Mouse (Mus musculus): ENCODE results near the gene Ice2. TPM values are rescaled to one million over a fixed set of nuclear protein-coding genes. Genes with fewer than 3 reads are reported as not detected.

Ice2 gene
- 7.5 TPM for polyA plus RNA-seq (2015; fragmentation: Illumina TruSeq; extraction: RNeasy Lipid Tissue Mini Kit (QIAGEN cat#74804); ENCODE audit: low read depth, low replicate concordance)

GRCm38 (mm10) chr9:69397760-69398452 is at the start of gene Ice2:
Gene Ice2 (plus strand): TSS chr9:69397906.

GRCm38 (mm10) chr9:69453066-69453900 is 55.6 kb downstream of the Ice2 start, which contains the start of gene Anxa2:
Gene Anxa2 (plus strand): TSS chr9:69453620.

Other genes starting within 250 kb of the Ice2 start
- gene Anxa2, start 55.7 kb downstream of the Ice2 start, polyA plus RNA-seq (2015; fragmentation: Illumina TruSeq; extraction: RNeasy Lipid Tissue Mini Kit (QIAGEN cat#74804); ENCODE audit: low read depth, low replicate concordance): 20.0 TPM

All from brain, adult 10 weeks (tissue).